8 mouse cellular contexts compared by ENCODE assay signal in genomic region chr1:64733453-64734245, GRCm38 (mm10). TPM values are rescaled to one million over a fixed set of nuclear protein-coding genes. Genes with fewer than 3 reads are reported as not detected.
DNase-seq lines count a peak whose midpoint lies in the region; ATAC-seq and TF ChIP-seq lines count a peak whose summit lies in the region.

No protein-coding gene starts in this region.

- H3K9ac ChIP-seq in liver, embryonic 16.5 days (ENCODE audit: low read depth, low read length) = peak overlapping the region; percentile 66

- peak overlapping the region; percentile 86 for H3K27ac ChIP-seq in liver, embryonic 16.5 days (ENCODE audit: low read length)

- peak; percentile 27 for DNase-seq in embryo, embryonic 10 days (ENCODE audit: low spot score)
- DNase-seq in embryo, embryonic 9.5 days (ENCODE audit: extremely low spot score) = no peak
- DNase-seq in layer of hippocampus, postnatal 14 days (ENCODE audit: low spot score in 2 of 2) = no peak
- DNase-seq in urinary bladder, postnatal 10 days (ENCODE audit: low spot score) = no peak
- no peak for DNase-seq in left cerebral cortex, adult 8-10 months (ENCODE audit: low spot score in 2 of 2)

- peak overlapping the region; percentile 90 for H3K4me2 ChIP-seq in liver, embryonic 16.5 days (ENCODE audit: low read depth, low read length)

- 0 out of 2 replicates have a peak, but pooled peaks have one; percentile 27 for ATAC-seq in erythroblast, adult 5-6 weeks (replicated peaks; ENCODE audit: low FRiP score, poor library complexity, severe bottlenecking)
- peak; percentile 25 for ATAC-seq in liver, embryonic 16.5 days (ENCODE audit: low read depth)

- H3K36me3 ChIP-seq in E14TG2a.4 (ENCODE audit: insufficient read depth, low read length) = peaks cover 70% of the 10 kb centered on the region
- H3K36me3 ChIP-seq in liver, embryonic 16.5 days (ENCODE audit: control insufficient read depth, insufficient read depth) = peaks cover 23% of the 10 kb centered on the region

- peak overlapping the region; percentile 95 for H3K4me3 ChIP-seq in E14TG2a.4 (replicated peaks; ENCODE audit: low read length)
- H3K4me3 ChIP-seq in liver, embryonic 16.5 days (ENCODE audit: low read depth, low read length) = peak overlapping the region; percentile 71

- peaks cover 56% of the 10 kb centered on the region for H3K4me1 ChIP-seq in E14TG2a.4 (replicated peaks; ENCODE audit: low read depth, low read length)
- peaks cover 55% of the 10 kb centered on the region for H3K4me1 ChIP-seq in liver, embryonic 16.5 days (ENCODE audit: control insufficient read depth, low read depth, low read length)

- H3K9me3 ChIP-seq in E14TG2a.4 (ENCODE audit: low read length) = no peaks in the 10 kb centered on the region
- no peaks in the 10 kb centered on the region for H3K9me3 ChIP-seq in liver, embryonic 16.5 days (replicated peaks; ENCODE audit: control insufficient read depth, low read length)

- no peaks in the 10 kb centered on the region for H3K27me3 ChIP-seq in E14TG2a.4 (ENCODE audit: insufficient read depth, low read length)
- peaks cover 12% of the 10 kb centered on the region for H3K27me3 ChIP-seq in liver, embryonic 16.5 days (ENCODE audit: control insufficient read depth, insufficient read depth, low read depth, low read length)

- WGBS in liver, embryonic 16.5 days (ENCODE audit: insufficient replicate concordance) = 40% methylated on average over 11 of the region's 11 CpGs

- no peak for TF ChIP-seq CTCF in E14TG2a.4 (conservative IDR thresholded peaks at IDR 0.05; ENCODE audit: low read length)

RNA-seq across cellular contexts. Expression of gene Fzd5, which starts 3.9 kb away (rescaled TPM):
- 2.7 and 5.0 TPM in 2 replicates for total RNA-seq in erythroblast, adult 5-6 weeks (2015; ENCODE audit: low replicate concordance)
- 4.3 and 5.4 TPM in 2 replicates for total RNA-seq in erythroblast, adult 5-6 weeks (2017; ENCODE audit: low replicate concordance)
- 1.9 and 2.2 TPM in 2 replicates for polyA plus RNA-seq in liver, embryonic 16.5 days (2015; fragmentation: Nextera tagmentation; extraction: Ambion mirVana)
- 1 to 10 TPM; 1.1 to 1.2 TPM for total RNA-seq in layer of hippocampus, postnatal 14 days (2021)
- total RNA-seq in left cerebral cortex, adult 8-10 months (2022) = 1 to 10 TPM; 2.2 to 2.8 (median 2.6) TPM

RNA-seq across cellular contexts. Expression of gene Ccnyl1, which starts 43.4 kb away (rescaled TPM):
- total RNA-seq in erythroblast, adult 5-6 weeks (2015; ENCODE audit: low replicate concordance) = 2.5 and 2.9 TPM in 2 replicates
- total RNA-seq in erythroblast, adult 5-6 weeks (2017; ENCODE audit: low replicate concordance) = 1.4 and 6.6 TPM in 2 replicates
- polyA plus RNA-seq in liver, embryonic 16.5 days (2015; fragmentation: Nextera tagmentation; extraction: Ambion mirVana) = 0.61 and 0.84 TPM in 2 replicates
- total RNA-seq in layer of hippocampus, postnatal 14 days (2021) = 10 to 100 TPM; 19.5 to 23.9 TPM
- 10 to 100 TPM; 16.3 to 21.0 (median 19.7) TPM for total RNA-seq in left cerebral cortex, adult 8-10 months (2022)
